Mouse (Mus musculus) embryonic facial prominence, embryonic 12.5 days (tissue): Measurements from ENCODE around the gene Eif5b. TPM values are rescaled to one million over a fixed set of nuclear protein-coding genes. Genes with fewer than 3 reads are reported as not detected.
"Not testable (repeated sequence)": the region's sequence is repeated elsewhere in the genome, so short reads cannot be mapped to it uniquely, and the experiment has no call there.

ENCODE experiments used
- ATAC-seq: fragments of 200-750 bp; cut with Nextera tagmentation; 2 replicates; pipeline ENCODE4 v1.8.0; 2017; ENCODE audit not compliant: insufficient number of reproducible peaks, insufficient read depth, low FRiP score, low TSS enrichment
- H3K27ac ChIP-seq: fragments of 300-500 bp; sonication (generic); 2 replicates; pipeline ENCODE4 v1.5.1; 2016; ENCODE audit warnings: mild to moderate bottlenecking
- H3K27me3 ChIP-seq: fragments of 300-500 bp; sonication (generic); 2 replicates; pipeline ENCODE4 v1.6.1; 2016; ENCODE audit warnings: mild to moderate bottlenecking, moderate library complexity
- H3K36me3 ChIP-seq: fragments of 300-500 bp; sonication (generic); 2 replicates; pipeline ENCODE4 v1.6.1; 2016; ENCODE audit warnings: mild to moderate bottlenecking
- H3K4me1 ChIP-seq: fragments of 300-500 bp; sonication (generic); 2 replicates; pipeline ENCODE4 v1.6.1; 2016
- H3K4me2 ChIP-seq: fragments of 300-500 bp; sonication (generic); replicated peaks from 2 replicates; pipeline ENCODE4 v1.6.1; 2016; ENCODE audit warnings: mild to moderate bottlenecking, moderate library complexity
- H3K4me3 ChIP-seq: fragments of 300-500 bp; sonication (generic); 2 replicates; pipeline ENCODE4 v1.5.1; 2016; ENCODE audit warnings: mild to moderate bottlenecking
- H3K9ac ChIP-seq: fragments of 300-500 bp; sonication (generic); 2 replicates; pipeline ENCODE4 v1.6.1; 2016; ENCODE audit warnings: mild to moderate bottlenecking, moderate library complexity
- H3K9me3 ChIP-seq: fragments of 300-500 bp; sonication (generic); 2 replicates; pipeline ENCODE4 v1.6.1; 2016; ENCODE audit warnings: mild to moderate bottlenecking, moderate library complexity
- WGBS: fragments of 180-500 bp; shearing (Covaris S2); methylation state at CpG from one replicate; pipeline ENCODE4 v1.1.7; 2016; 5-methylcytosine and 5-hydroxymethylcytosine counted together
- polyA plus RNA-seq: library from polyadenylated mRNA; unstranded; fragments of >200 nt; fragmentation: Nextera tagmentation; extraction: Ambion mirVana; gene quantifications from 2 replicates; pipeline ENCODE4 v1.2.1, GENCODE M21; 2016

Eif5b gene
- polyA plus RNA-seq, 1 experiment from 2014 or later, result 34.2 TPM

- H3K27ac ChIP-seq, result not testable (repeated sequence)
- WGBS, result 95% methylated on average over 2 of the region's 2 CpGs
- H3K36me3 ChIP-seq, result peaks cover 70% of the 10 kb centered on the region
These were observed 64.3 kb downstream of the Eif5b start for GRCm38 (mm10) chr1:38062156-38062555.

GRCm38 (mm10) chr1:38067276-38067675, 69.5 kb downstream of the Eif5b start:
- Histone ChIP-seq H3K4me3 (no peak overlapping the region), H3K4me1 (no peaks in the 10 kb centered on the region), H3K4me2 (no peak overlapping the region), H3K36me3 (peaks cover 49% of the 10 kb centered on the region), H3K27me3 (no peaks in the 10 kb centered on the region), H3K9me3 (no peaks in the 10 kb centered on the region), H3K9ac (no peak overlapping the region), H3K27ac (no peak overlapping the region)
- no peak for ATAC-seq
- WGBS, result 95% methylated on average over 10 of the region's 10 CpGs

More at GRCm38 (mm10) chr1:38062156-38062555, 64.3 kb downstream of the Eif5b start:
- not testable (repeated sequence) for ATAC-seq, H3K4me2 ChIP-seq, H3K9me3 ChIP-seq, H3K9ac ChIP-seq, H3K27me3 ChIP-seq, H3K4me1 ChIP-seq, H3K4me3 ChIP-seq

- H3K36me3 ChIP-seq, result peaks cover 34% of the 10 kb centered on the region
- H3K27me3 ChIP-seq, result no peaks in the 10 kb centered on the region
- no peaks in the 10 kb centered on the region for H3K9me3 ChIP-seq
- H3K4me1 ChIP-seq, result no peaks in the 10 kb centered on the region
- ATAC-seq, result no peak
- no peak overlapping the region for H3K27ac ChIP-seq
- no peak overlapping the region for H3K9ac ChIP-seq
- H3K4me3 ChIP-seq, result no peak overlapping the region
- no peak overlapping the region for H3K4me2 ChIP-seq
- 88% methylated on average over 8 of the region's 8 CpGs for WGBS
These were observed 73.5 kb downstream of the Eif5b start for GRCm38 (mm10) chr1:38071326-38071725.

- H3K27ac ChIP-seq, result no peak overlapping the region
- no peak overlapping the region for H3K4me3 ChIP-seq
- no peak overlapping the region for H3K4me2 ChIP-seq
- 69% methylated on average over 8 of the region's 8 CpGs for WGBS
- no peaks in the 10 kb centered on the region for H3K4me1 ChIP-seq
- H3K27me3 ChIP-seq, result no peaks in the 10 kb centered on the region
- H3K36me3 ChIP-seq, result peaks cover 36% of the 10 kb centered on the region
- no peak overlapping the region for H3K9ac ChIP-seq
- ATAC-seq, result no peak
- H3K9me3 ChIP-seq, result no peaks in the 10 kb centered on the region
These were observed 83.5 kb downstream of the Eif5b start for GRCm38 (mm10) chr1:38081316-38081715.

- Histone ChIP-seq H3K4me3 (no peak overlapping the region), H3K9ac (no peak overlapping the region), H3K27me3 (no peaks in the 10 kb centered on the region), H3K27ac (no peak overlapping the region), H3K4me1 (no peaks in the 10 kb centered on the region), H3K9me3 (no peaks in the 10 kb centered on the region), H3K36me3 (peaks cover 27% of the 10 kb centered on the region), H3K4me2 (no peak overlapping the region)
- WGBS, result 87% methylated on average over 1 of the region's 1 CpGs
- no peak for ATAC-seq
These were observed 105.4 kb downstream of the Eif5b start for GRCm38 (mm10) chr1:38103214-38103613.

GRCm38 (mm10) chr1:38103813-38104212, 106.0 kb downstream of the Eif5b start:
- Histone ChIP-seq H3K36me3 (peaks cover 21% of the 10 kb centered on the region; the same call in 1 of the 2 replicates), H3K9me3 (no peaks in the 10 kb centered on the region), H3K4me3 (no peak overlapping the region), H3K27ac (no peak overlapping the region), H3K4me2 (no peak overlapping the region), H3K4me1 (no peaks in the 10 kb centered on the region), H3K27me3 (no peaks in the 10 kb centered on the region), H3K9ac (no peak overlapping the region)
- no peak for ATAC-seq
- WGBS, result 46% methylated on average over 3 of the region's 3 CpGs

Other genes starting within 250 kb of the Eif5b start
- 7.4 and 7.6 TPM in 2 replicates for gene Tsga10, start 131.6 kb upstream of the Eif5b start, polyA plus RNA-seq
- gene Lipt1, start 126.3 kb upstream of the Eif5b start, polyA plus RNA-seq, result 8.5 and 9.1 TPM in 2 replicates
- 25.3 and 25.4 TPM in 2 replicates for gene Mitd1, start 107.6 kb upstream of the Eif5b start, polyA plus RNA-seq
- 232 and 245 TPM in 2 replicates for gene Mrpl30, start 107.5 kb upstream of the Eif5b start, polyA plus RNA-seq
- gene Lyg2, start 81.5 kb upstream of the Eif5b start, polyA plus RNA-seq, result not detected in 2 replicates
- gene Lyg1, start 40.3 kb upstream of the Eif5b start, polyA plus RNA-seq, result not detected in 2 replicates
- 144 and 155 TPM in 2 replicates for gene Txndc9, start 117 bp upstream of the Eif5b start, polyA plus RNA-seq
- gene Rev1, start 131.8 kb downstream of the Eif5b start, polyA plus RNA-seq, result 48.6 and 49.5 TPM in 2 replicates